Mouse (Mus musculus) midbrain, embryonic 14.5 days (tissue): ENCODE data around the gene Sema5a. TPM values are rescaled to one million over a fixed set of nuclear protein-coding genes. Genes with fewer than 3 reads are reported as not detected.

ENCODE experiments used
- ATAC-seq: fragments of 200-750 bp; cut with Nextera tagmentation; 2 replicates; pipeline ENCODE4 v1.8.0; 2017; ENCODE audit warnings: moderate number of reproducible peaks, moderate library complexity; ENCODE audit not compliant: low FRiP score, low TSS enrichment
- DNase-seq: peaks from one replicate; pipeline ENCODE4 v3.0.0-alpha.2; 2015
- H3K27ac ChIP-seq: fragments of 300-500 bp; sonication (generic); replicated peaks from 2 replicates; pipeline ENCODE4 v1.5.1; 2014; ENCODE audit warnings: mild to moderate bottlenecking, low read depth, low read length, moderate library complexity
- H3K27me3 ChIP-seq: fragments of 300-500 bp; sonication (generic); 2 replicates; pipeline ENCODE4 v1.6.1; 2014; ENCODE audit warnings: low read length, control low read depth, mixed read lengths; ENCODE audit not compliant: control insufficient read depth, insufficient read depth
- H3K36me3 ChIP-seq: fragments of 300-500 bp; sonication (generic); 2 replicates; pipeline ENCODE4 v1.6.1; 2014; ENCODE audit warnings: low read length, control low read depth; ENCODE audit not compliant: control insufficient read depth, insufficient read depth
- H3K4me1 ChIP-seq: fragments of 300-500 bp; sonication (generic); 2 replicates; pipeline ENCODE4 v1.6.1; 2014; ENCODE audit warnings: mild to moderate bottlenecking, antibody characterized with exemption, low read length, control low read depth; ENCODE audit not compliant: control insufficient read depth, insufficient read depth
- H3K4me2 ChIP-seq: fragments of 300-500 bp; sonication (generic); 2 replicates; pipeline ENCODE4 v1.6.1; 2014; ENCODE audit warnings: mild to moderate bottlenecking, low read length, moderate library complexity
- H3K4me3 ChIP-seq: fragments of 300-500 bp; sonication (generic); replicated peaks from 2 replicates; pipeline ENCODE4 v1.5.1; 2014; ENCODE audit warnings: low read depth, low read length
- H3K9ac ChIP-seq: fragments of 300-500 bp; sonication (generic); replicated peaks from 2 replicates; pipeline ENCODE4 v1.6.1; 2014; ENCODE audit warnings: mild to moderate bottlenecking, low read length, moderate library complexity
- H3K9me3 ChIP-seq: fragments of 300-500 bp; sonication (generic); 2 replicates; pipeline ENCODE4 v1.6.1; 2016; ENCODE audit warnings: low read length, control low read depth, mixed read lengths; ENCODE audit not compliant: control insufficient read depth
- WGBS: fragments of 180-500 bp; shearing (Covaris S2); extraction: QIAGEN DNeasy Blood & Tissue Kit; methylation state at CpG from one replicate; pipeline ENCODE4 v1.1.7; 2014; 5-methylcytosine and 5-hydroxymethylcytosine counted together
- polyA plus RNA-seq: library from polyadenylated mRNA; unstranded; fragments of >200 nt; fragmentation: Nextera tagmentation; extraction: Ambion mirVana; gene quantifications from 2 replicates; pipeline ENCODE4 v1.2.1, GENCODE M21; 2014

The Sema5a gene
- polyA plus RNA-seq, 1 experiment from 2014 or later, result 6.1 TPM

GRCm38 (mm10) chr15:32437654-32438053, 193.0 kb downstream of the Sema5a start:
- Histone ChIP-seq H3K27me3 (no peaks in the 10 kb centered on the region), H3K9ac (no peak overlapping the region), H3K4me2 (no peak overlapping the region), H3K4me1 (peaks cover 5% of the 10 kb centered on the region; the same call in 1 of the 2 replicates), H3K27ac (no peak overlapping the region), H3K9me3 (no peaks in the 10 kb centered on the region), H3K36me3 (no peaks in the 10 kb centered on the region), H3K4me3 (no peak overlapping the region)
- 22% methylated on average over 6 of the region's 6 CpGs for WGBS
- DNase-seq (peak; percentile 83), ATAC-seq (no peak; the same call in 1 of the 2 replicates)

- H3K9ac ChIP-seq, result no peak overlapping the region
- no peaks in the 10 kb centered on the region for H3K27me3 ChIP-seq
- no peaks in the 10 kb centered on the region for H3K36me3 ChIP-seq
- no peaks in the 10 kb centered on the region for H3K4me1 ChIP-seq
- WGBS, result 90% methylated on average over 4 of the region's 4 CpGs
- H3K4me3 ChIP-seq, result no peak overlapping the region
- no peak overlapping the region for H3K27ac ChIP-seq
- ATAC-seq, result no peak
- H3K9me3 ChIP-seq, result no peaks in the 10 kb centered on the region
- H3K4me2 ChIP-seq, result no peak overlapping the region
- no peak for DNase-seq
Observed at GRCm38 (mm10) chr15:32442745-32443144, 198.1 kb downstream of the Sema5a start.

- Histone ChIP-seq H3K9ac (no peak overlapping the region), H3K27me3 (no peaks in the 10 kb centered on the region), H3K9me3 (no peaks in the 10 kb centered on the region), H3K27ac (no peak overlapping the region), H3K4me2 (no peak overlapping the region), H3K4me3 (no peak overlapping the region), H3K4me1 (no peaks in the 10 kb centered on the region), H3K36me3 (no peaks in the 10 kb centered on the region)
- no peak for DNase-seq
- ATAC-seq, result no peak
- 69% methylated on average over 7 of the region's 7 CpGs for WGBS
Observed at GRCm38 (mm10) chr15:32447558-32448349, 203.1 kb downstream of the Sema5a start.

- DNase-seq (no peak), ATAC-seq (no peak)
- 62% methylated on average over 2 of the region's 2 CpGs for WGBS
- Histone ChIP-seq H3K4me2 (no peak overlapping the region), H3K27me3 (no peaks in the 10 kb centered on the region), H3K4me1 (no peaks in the 10 kb centered on the region), H3K4me3 (no peak overlapping the region), H3K27ac (no peak overlapping the region), H3K9me3 (no peaks in the 10 kb centered on the region), H3K36me3 (no peaks in the 10 kb centered on the region), H3K9ac (no peak overlapping the region)
Observed at GRCm38 (mm10) chr15:32459046-32459445, 214.4 kb downstream of the Sema5a start.

GRCm38 (mm10) chr15:32460238-32460637, 215.6 kb downstream of the Sema5a start:
- H3K4me1 ChIP-seq, result no peaks in the 10 kb centered on the region
- H3K9me3 ChIP-seq, result no peaks in the 10 kb centered on the region
- no peak for ATAC-seq
- no peak overlapping the region for H3K4me3 ChIP-seq
- DNase-seq, result no peak
- 90% methylated on average over 7 of the region's 7 CpGs for WGBS
- H3K9ac ChIP-seq, result no peak overlapping the region
- H3K4me2 ChIP-seq, result no peak overlapping the region
- no peaks in the 10 kb centered on the region for H3K36me3 ChIP-seq
- no peak overlapping the region for H3K27ac ChIP-seq
- H3K27me3 ChIP-seq, result no peaks in the 10 kb centered on the region

- WGBS, result 93% methylated on average over 6 of the region's 6 CpGs
- H3K4me2 ChIP-seq, result no peak overlapping the region
Observed at GRCm38 (mm10) chr15:32471480-32472050, 227.0 kb downstream of the Sema5a start.

GRCm38 (mm10) chr15:32480747-32481146, 236.1 kb downstream of the Sema5a start:
- H3K36me3 ChIP-seq, result no peaks in the 10 kb centered on the region
- no peaks in the 10 kb centered on the region for H3K4me1 ChIP-seq
- no peak overlapping the region for H3K4me3 ChIP-seq
- no peak overlapping the region for H3K27ac ChIP-seq
- no peak for ATAC-seq
- no peak for DNase-seq
- H3K4me2 ChIP-seq, result no peak overlapping the region
- H3K27me3 ChIP-seq, result no peaks in the 10 kb centered on the region
- H3K9me3 ChIP-seq, result no peaks in the 10 kb centered on the region
- H3K9ac ChIP-seq, result no peak overlapping the region

More at GRCm38 (mm10) chr15:32471480-32472050, 227.0 kb downstream of the Sema5a start:
- DNase-seq, result no peak
- no peaks in the 10 kb centered on the region for H3K36me3 ChIP-seq
- H3K27me3 ChIP-seq, result no peaks in the 10 kb centered on the region
- no peak overlapping the region for H3K4me3 ChIP-seq
- H3K9me3 ChIP-seq, result no peaks in the 10 kb centered on the region
- no peak for ATAC-seq
- H3K9ac ChIP-seq, result no peak overlapping the region
- no peak overlapping the region for H3K27ac ChIP-seq
- no peaks in the 10 kb centered on the region for H3K4me1 ChIP-seq

GRCm38 (mm10) chr15:32485064-32485964, 240.7 kb downstream of the Sema5a start:
- no peak for ATAC-seq
- no peaks in the 10 kb centered on the region for H3K9me3 ChIP-seq
- no peaks in the 10 kb centered on the region for H3K36me3 ChIP-seq
- H3K9ac ChIP-seq, result no peak overlapping the region
- WGBS, result 65% methylated on average over 8 of the region's 8 CpGs
- no peaks in the 10 kb centered on the region for H3K4me1 ChIP-seq
- no peak overlapping the region for H3K4me2 ChIP-seq
- no peaks in the 10 kb centered on the region for H3K27me3 ChIP-seq
- no peak overlapping the region for H3K27ac ChIP-seq
- no peak overlapping the region for H3K4me3 ChIP-seq
- DNase-seq, result peak; percentile 30
